Mouse (Mus musculus): ENCODE data around the gene Bst2. TPM values are rescaled to one million over a fixed set of nuclear protein-coding genes. Genes with fewer than 3 reads are reported as not detected.

Bst2 gene
- polyA plus RNA-seq, 1 experiment from 2014 or later, result 33.6 TPM

- H3K27ac ChIP-seq, result no peak within 1 kb of the TSS
- no peaks in the 10 kb centered on the region for H3K36me3 ChIP-seq
- ATAC-seq (ENCODE audit: insufficient number of reproducible peaks, low FRiP score, low TSS enrichment, low read depth), result no peak
- peak within 1 kb of the TSS; percentile 10; the same call in 1 of the 2 replicates for H3K4me3 ChIP-seq
- no peaks in the 10 kb centered on the region for H3K9me3 ChIP-seq
- no peak within 1 kb of the TSS for H3K4me2 ChIP-seq
- H3K9ac ChIP-seq, result no peak within 1 kb of the TSS
- peaks cover 49% of the 10 kb centered on the region for H3K27me3 ChIP-seq
- WGBS, result 49% methylated on average over 14 of the region's 14 CpGs
- peaks cover 14% of the 10 kb centered on the region for H3K4me1 ChIP-seq
Observed at GRCm38 (mm10) chr8:71511644-71512043, 25.6 kb downstream of the Bst2 start, which contains the start of gene Plvap. Gene Plvap (minus strand): TSS chr8:71511752.

GRCm38 (mm10) chr8:71509316-71509715 is 27.9 kb downstream of the Bst2 start:
- Histone ChIP-seq H3K9ac (no peak overlapping the region), H3K4me1 (peaks cover 14% of the 10 kb centered on the region), H3K9me3 (no peaks in the 10 kb centered on the region), H3K27ac (no peak overlapping the region), H3K4me3 (no peak overlapping the region), H3K36me3 (no peaks in the 10 kb centered on the region), H3K27me3 (peaks cover 65% of the 10 kb centered on the region), H3K4me2 (no peak overlapping the region)
- no peak for ATAC-seq (ENCODE audit: insufficient number of reproducible peaks, low FRiP score, low TSS enrichment, low read depth)
- WGBS, result 40% methylated on average over 2 of the region's 2 CpGs

GRCm38 (mm10) chr8:71507589-71508104 is 29.6 kb downstream of the Bst2 start:
- 0 out of 2 replicates have a peak, but pooled peaks have one; percentile 27 for ATAC-seq (ENCODE audit: insufficient number of reproducible peaks, low FRiP score, low TSS enrichment, low read depth)
- H3K9ac ChIP-seq, result no peak overlapping the region
- under 1% methylated on average over 61 of the region's 61 CpGs for WGBS

GRCm38 (mm10) chr8:71505979-71506378 is 31.3 kb downstream of the Bst2 start:
- Histone ChIP-seq H3K9me3 (no peaks in the 10 kb centered on the region), H3K4me3 (no peak overlapping the region), H3K4me2 (no peak overlapping the region), H3K36me3 (no peaks in the 10 kb centered on the region), H3K4me1 (peaks cover 14% of the 10 kb centered on the region), H3K27ac (no peak overlapping the region), H3K27me3 (peaks cover 55% of the 10 kb centered on the region), H3K9ac (no peak overlapping the region)
- WGBS, result 65% methylated on average over 4 of the region's 4 CpGs
- ATAC-seq (ENCODE audit: insufficient number of reproducible peaks, low FRiP score, low TSS enrichment, low read depth), result no peak

More at GRCm38 (mm10) chr8:71507589-71508104, 29.6 kb downstream of the Bst2 start:
- peaks cover 14% of the 10 kb centered on the region for H3K4me1 ChIP-seq
- peak overlapping the region; percentile 54 for H3K4me2 ChIP-seq
- no peaks in the 10 kb centered on the region for H3K36me3 ChIP-seq
- no peaks in the 10 kb centered on the region for H3K9me3 ChIP-seq
- no peak overlapping the region for H3K27ac ChIP-seq
- H3K4me3 ChIP-seq, result peak overlapping the region; percentile 34
- peaks cover 65% of the 10 kb centered on the region for H3K27me3 ChIP-seq

GRCm38 (mm10) chr8:71505326-71505725 is 31.9 kb downstream of the Bst2 start:
- no peak overlapping the region for H3K4me3 ChIP-seq
- H3K27ac ChIP-seq, result no peak overlapping the region
- no peak overlapping the region for H3K9ac ChIP-seq
- no peak for ATAC-seq (ENCODE audit: insufficient number of reproducible peaks, low FRiP score, low TSS enrichment, low read depth)
- WGBS, result 93% methylated on average over 4 of the region's 4 CpGs
- H3K4me1 ChIP-seq, result peaks cover 15% of the 10 kb centered on the region
- H3K27me3 ChIP-seq, result peaks cover 49% of the 10 kb centered on the region
- H3K36me3 ChIP-seq, result no peaks in the 10 kb centered on the region
- H3K4me2 ChIP-seq, result no peak overlapping the region
- no peaks in the 10 kb centered on the region for H3K9me3 ChIP-seq

- H3K9ac ChIP-seq, result no peak overlapping the region
- H3K27ac ChIP-seq, result no peak overlapping the region
- 89% methylated on average over 4 of the region's 4 CpGs for WGBS
- no peaks in the 10 kb centered on the region for H3K36me3 ChIP-seq
- H3K27me3 ChIP-seq, result peaks cover 41% of the 10 kb centered on the region
- H3K4me1 ChIP-seq, result peaks cover 16% of the 10 kb centered on the region
- no peak overlapping the region for H3K4me2 ChIP-seq
- no peaks in the 10 kb centered on the region for H3K9me3 ChIP-seq
- ATAC-seq (ENCODE audit: insufficient number of reproducible peaks, low FRiP score, low TSS enrichment, low read depth), result no peak
- H3K4me3 ChIP-seq, result no peak overlapping the region
Observed at GRCm38 (mm10) chr8:71504349-71504748, 32.9 kb downstream of the Bst2 start.

GRCm38 (mm10) chr8:71498816-71499690 is 38.2 kb downstream of the Bst2 start:
- H3K4me1 ChIP-seq, result peaks cover 46% of the 10 kb centered on the region
- no peak overlapping the region for H3K9ac ChIP-seq
- no peaks in the 10 kb centered on the region for H3K27me3 ChIP-seq
- no peak overlapping the region for H3K4me2 ChIP-seq
- WGBS, result 26% methylated on average over 16 of the region's 16 CpGs
- no peak for ATAC-seq (ENCODE audit: insufficient number of reproducible peaks, low FRiP score, low TSS enrichment, low read depth)
- peaks cover 6% of the 10 kb centered on the region for H3K36me3 ChIP-seq
- peak overlapping the region; percentile 22 for H3K27ac ChIP-seq
- no peak overlapping the region for H3K4me3 ChIP-seq
- H3K9me3 ChIP-seq, result no peaks in the 10 kb centered on the region

GRCm38 (mm10) chr8:71497881-71498501 is 39.3 kb downstream of the Bst2 start:
- Histone ChIP-seq H3K9me3 (no peaks in the 10 kb centered on the region), H3K4me2 (no peak overlapping the region), H3K4me3 (no peak overlapping the region), H3K27me3 (no peaks in the 10 kb centered on the region), H3K9ac (no peak overlapping the region), H3K4me1 (peaks cover 46% of the 10 kb centered on the region), H3K27ac (peak overlapping the region; percentile 22), H3K36me3 (peaks cover 14% of the 10 kb centered on the region)
- no peak for ATAC-seq (ENCODE audit: insufficient number of reproducible peaks, low FRiP score, low TSS enrichment, low read depth)
- 16% methylated on average over 15 of the region's 15 CpGs for WGBS

- H3K4me2 ChIP-seq, result no peak overlapping the region
- no peak for ATAC-seq (ENCODE audit: insufficient number of reproducible peaks, low FRiP score, low TSS enrichment, low read depth)
- WGBS, result 93% methylated on average over 1 of the region's 1 CpGs
- no peak overlapping the region for H3K4me3 ChIP-seq
- H3K9me3 ChIP-seq, result no peaks in the 10 kb centered on the region
- no peaks in the 10 kb centered on the region for H3K27me3 ChIP-seq
- peak overlapping the region; percentile 43 for H3K27ac ChIP-seq
- H3K9ac ChIP-seq, result no peak overlapping the region
- peaks cover 22% of the 10 kb centered on the region for H3K36me3 ChIP-seq
- peaks cover 46% of the 10 kb centered on the region for H3K4me1 ChIP-seq
Observed at GRCm38 (mm10) chr8:71497077-71497645, 40.1 kb downstream of the Bst2 start.

- Histone ChIP-seq H3K9me3 (no peaks in the 10 kb centered on the region), H3K4me3 (no peak overlapping the region), H3K9ac (no peak overlapping the region), H3K4me2 (no peak overlapping the region), H3K27me3 (no peaks in the 10 kb centered on the region), H3K4me1 (peaks cover 46% of the 10 kb centered on the region), H3K27ac (peak overlapping the region; percentile 67), H3K36me3 (peaks cover 28% of the 10 kb centered on the region)
- 39% methylated on average over 11 of the region's 11 CpGs for WGBS
- no peak for ATAC-seq (ENCODE audit: insufficient number of reproducible peaks, low FRiP score, low TSS enrichment, low read depth)
Observed at GRCm38 (mm10) chr8:71496481-71496880, 40.8 kb downstream of the Bst2 start.

GRCm38 (mm10) chr8:71495811-71496210 is 41.4 kb downstream of the Bst2 start:
- H3K4me1 ChIP-seq, result peaks cover 46% of the 10 kb centered on the region
- H3K27me3 ChIP-seq, result no peaks in the 10 kb centered on the region
- H3K36me3 ChIP-seq, result peaks cover 34% of the 10 kb centered on the region
- no peak for ATAC-seq (ENCODE audit: insufficient number of reproducible peaks, low FRiP score, low TSS enrichment, low read depth)
- no peaks in the 10 kb centered on the region for H3K9me3 ChIP-seq
- no peak overlapping the region for H3K4me3 ChIP-seq
- no peak overlapping the region for H3K4me2 ChIP-seq
- 91% methylated on average over 5 of the region's 5 CpGs for WGBS
- H3K9ac ChIP-seq, result no peak overlapping the region
- peak overlapping the region; percentile 67 for H3K27ac ChIP-seq
